In genomic region chr19:10689470-10690166, GRCm38 (mm10) we compare ENCODE assay signal across 7 mouse cellular contexts. TPM values are rescaled to one million over a fixed set of nuclear protein-coding genes. Genes with fewer than 3 reads are reported as not detected.
DNase-seq lines count a peak whose midpoint lies in the region; ATAC-seq and TF ChIP-seq lines count a peak whose summit lies in the region.

No protein-coding gene starts in this region.

- peak overlapping the region; percentile 89 for H3K27ac ChIP-seq in testis, adult 2 months (ENCODE audit: control insufficient read depth, insufficient read depth, low read depth, low read length)
- peak overlapping the region; percentile 95 for H3K27ac ChIP-seq in forebrain, embryonic 12.5 days
- H3K27ac ChIP-seq in kidney, embryonic 16.5 days (ENCODE audit: low read length) = peak overlapping the region; percentile 95

- H3K9ac ChIP-seq in forebrain, embryonic 12.5 days = peak overlapping the region; percentile 77
- peak overlapping the region; percentile 85 for H3K9ac ChIP-seq in kidney, embryonic 16.5 days (replicated peaks; ENCODE audit: low read length)

- no peaks in the 10 kb centered on the region for H3K27me3 ChIP-seq in testis, adult 2 months (ENCODE audit: control insufficient read depth, insufficient read depth, low read length)
- no peaks in the 10 kb centered on the region for H3K27me3 ChIP-seq in forebrain, embryonic 12.5 days
- no peaks in the 10 kb centered on the region for H3K27me3 ChIP-seq in kidney, embryonic 16.5 days (ENCODE audit: insufficient read depth, low read length)
- no peaks in the 10 kb centered on the region for H3K27me3 ChIP-seq in myocyte (ENCODE audit: control insufficient read depth, insufficient read depth, insufficient read length)

- H3K4me2 ChIP-seq in forebrain, embryonic 12.5 days = peak overlapping the region; percentile 76
- peak overlapping the region; percentile 72 for H3K4me2 ChIP-seq in kidney, embryonic 16.5 days (replicated peaks; ENCODE audit: low read depth, low read length)
- H3K4me2 ChIP-seq in myocyte (ENCODE audit: low read depth) = peak overlapping the region; percentile 93

- peaks cover 6% of the 10 kb centered on the region for H3K4me1 ChIP-seq in testis, adult 2 months (ENCODE audit: control insufficient read depth, insufficient read depth, low read length)
- peaks cover 37% of the 10 kb centered on the region for H3K4me1 ChIP-seq in forebrain, embryonic 12.5 days
- peaks cover 25% of the 10 kb centered on the region for H3K4me1 ChIP-seq in kidney, embryonic 16.5 days (ENCODE audit: insufficient read depth, low read length)

- peaks cover 51% of the 10 kb centered on the region for H3K79me2 ChIP-seq in myocyte (ENCODE audit: control insufficient read depth, insufficient read depth)

- H3ac ChIP-seq in myocyte (ENCODE audit: control insufficient read depth, insufficient read length) = peak overlapping the region; percentile 97

- ATAC-seq in forebrain, embryonic 12.5 days (ENCODE audit: low FRiP score) = no peak
- no peak for ATAC-seq in kidney, embryonic 16.5 days (ENCODE audit: low FRiP score, low TSS enrichment)
- ATAC-seq in activated CD4-positive, CD25-positive, alpha-beta regulatory T cell, adult 4 months = no peak

- peak overlapping the region; percentile 91 for H3K4me3 ChIP-seq in testis, adult 2 months (ENCODE audit: control insufficient read depth, low read depth, low read length)
- H3K4me3 ChIP-seq in forebrain, embryonic 12.5 days (replicated peaks) = peak overlapping the region; percentile 82
- peak overlapping the region; percentile 80 for H3K4me3 ChIP-seq in kidney, embryonic 16.5 days (ENCODE audit: low read length)
- H3K4me3 ChIP-seq in myocyte = peak overlapping the region; percentile 62

- TF ChIP-seq POLR2A in testis, adult 2 months (IDR thresholded peaks at IDR 0.05; ENCODE audit: control insufficient read depth, low read depth, low read length) = no peak
- no peak for TF ChIP-seq POLR2A in myocyte (IDR thresholded peaks at IDR 0.05; ENCODE audit: insufficient read length, low read depth)

- DNase-seq in testis, postnatal 14 days (ENCODE audit: low spot score) = no peak
- DNase-seq in embryo, embryonic 10.5 days (ENCODE audit: low spot score) = no peak

- WGBS in forebrain, embryonic 12.5 days = 55% methylated on average over 5 of the region's 5 CpGs
- 45% methylated on average over 5 of the region's 5 CpGs for WGBS in kidney, embryonic 16.5 days

- H3K36me3 ChIP-seq in testis, adult 2 months (ENCODE audit: control insufficient read depth, insufficient read depth, low read length) = no peaks in the 10 kb centered on the region; the same call in 1 of the 2 replicates
- no peaks in the 10 kb centered on the region for H3K36me3 ChIP-seq in forebrain, embryonic 12.5 days (replicated peaks)
- no peaks in the 10 kb centered on the region for H3K36me3 ChIP-seq in kidney, embryonic 16.5 days (ENCODE audit: insufficient read depth, low read length)
- no peaks in the 10 kb centered on the region for H3K36me3 ChIP-seq in myocyte (ENCODE audit: control insufficient read depth, insufficient read depth)

- no peak for TF ChIP-seq CTCF in testis, adult 2 months (IDR thresholded peaks at IDR 0.05; ENCODE audit: control insufficient read depth, insufficient read depth, insufficient replicate concordance, low read depth, low read length)

- no peaks in the 10 kb centered on the region for H3K9me3 ChIP-seq in forebrain, embryonic 12.5 days
- no peaks in the 10 kb centered on the region for H3K9me3 ChIP-seq in kidney, embryonic 16.5 days (ENCODE audit: low read length)

TF ChIP-seq in myocyte, 11 proteins besides CTCF, POLR2A, EP300 and RAD21:
- no peak for TF ChIP-seq MYOG (IDR thresholded peaks at IDR 0.05; ENCODE audit: control insufficient read depth in 1 of 3, insufficient read depth in 1 of 3, insufficient read length in 2 of 3, low read depth in 2 of 3)
- no peak for TF ChIP-seq SRF (IDR thresholded peaks at IDR 0.05; ENCODE audit: control insufficient read depth, insufficient read length, low read depth)
- TF ChIP-seq MAX (IDR thresholded peaks at IDR 0.05; ENCODE audit: low read depth) = no peak
- TF ChIP-seq MYOD1 (IDR thresholded peaks at IDR 0.05; ENCODE audit: control insufficient read depth in 1 of 3, insufficient read length in 2 of 3, low read depth in 2 of 3) = no peak

RNA-seq across cellular contexts. Expression of gene Vps37c, which starts 1.1 kb away (rescaled TPM):
- 29.0 and 33.6 TPM in 2 replicates for polyA plus RNA-seq in testis, adult 2 months (2012; rRNA removed)
- 32.5 and 35.2 TPM in 2 replicates for polyA plus RNA-seq in forebrain, embryonic 12.5 days (2016; fragmentation: Nextera tagmentation; extraction: Ambion mirVana)
- 36.2 and 37.6 TPM in 2 replicates for polyA plus RNA-seq in kidney, embryonic 16.5 days (2015; fragmentation: Nextera tagmentation; extraction: Ambion mirVana)
- polyA plus RNA-seq in myocyte (2012; fragmentation: generic; extraction: Trizol) = 30.2 TPM
- polyA plus RNA-seq in activated CD4-positive, CD25-positive, alpha-beta regulatory T cell, adult 4 months (2017; shearing (Covaris generic)) = 10 to 100 TPM; 11.1 to 13.2 TPM

RNA-seq across cellular contexts. Expression of gene Pga5, which starts 11.7 kb away (rescaled TPM):
- 0.10 and 0.20 TPM in 2 replicates for polyA plus RNA-seq in testis, adult 2 months (2012; rRNA removed)
- not detected in 2 replicates for polyA plus RNA-seq in forebrain, embryonic 12.5 days (2016; fragmentation: Nextera tagmentation; extraction: Ambion mirVana)
- polyA plus RNA-seq in kidney, embryonic 16.5 days (2015; fragmentation: Nextera tagmentation; extraction: Ambion mirVana) = not detected in 2 replicates
- 0.04 TPM for polyA plus RNA-seq in myocyte (2012; fragmentation: generic; extraction: Trizol)
- polyA plus RNA-seq in activated CD4-positive, CD25-positive, alpha-beta regulatory T cell, adult 4 months (2017; shearing (Covaris generic)) = not detected

RNA-seq across cellular contexts. Expression of gene Cd5, which starts 49.2 kb away (rescaled TPM):
- polyA plus RNA-seq in testis, adult 2 months (2012; rRNA removed) = 0.06 and 0.18 TPM in 2 replicates
- not detected in 2 replicates for polyA plus RNA-seq in forebrain, embryonic 12.5 days (2016; fragmentation: Nextera tagmentation; extraction: Ambion mirVana)
- polyA plus RNA-seq in kidney, embryonic 16.5 days (2015; fragmentation: Nextera tagmentation; extraction: Ambion mirVana) = 0.19 and 0.31 TPM in 2 replicates
- not detected for polyA plus RNA-seq in myocyte (2012; fragmentation: generic; extraction: Trizol)
- polyA plus RNA-seq in activated CD4-positive, CD25-positive, alpha-beta regulatory T cell, adult 4 months (2017; shearing (Covaris generic)) = 100 to 1,000 TPM; 406 to 482 TPM

RNA-seq across cellular contexts. Expression of gene Vwce, which starts 55.6 kb away (rescaled TPM):
- polyA plus RNA-seq in testis, adult 2 months (2012; rRNA removed) = 1.3 and 2.2 TPM in 2 replicates
- 0.44 and 0.45 TPM in 2 replicates for polyA plus RNA-seq in forebrain, embryonic 12.5 days (2016; fragmentation: Nextera tagmentation; extraction: Ambion mirVana)
- 2.9 and 3.9 TPM in 2 replicates for polyA plus RNA-seq in kidney, embryonic 16.5 days (2015; fragmentation: Nextera tagmentation; extraction: Ambion mirVana)
- 0.05 TPM for polyA plus RNA-seq in myocyte (2012; fragmentation: generic; extraction: Trizol)
- 1 to 10 TPM in 1 of 2 experiments, not detected in 1; 1.1 TPM for polyA plus RNA-seq in activated CD4-positive, CD25-positive, alpha-beta regulatory T cell, adult 4 months (2017; shearing (Covaris generic))

Comparison
In these comparisons a context has a peak if more than half of its experiments do, and no peak if none do; other contexts are left out.
1. RNA of gene Cd5, which starts 49.2 kb away (polyA plus RNA-seq): 406 to 482 TPM in activated CD4-positive, CD25-positive, alpha-beta regulatory T cell, adult 4 months; 0.19 to 0.31 TPM in kidney, embryonic 16.5 days, 0.06 to 0.18 TPM in testis, adult 2 months, not detected in myocyte (single experiment) and not detected in forebrain, embryonic 12.5 days; every median in the first group is over 100 times any median in the second.
2. Peak in every context shown above with its lines, with median percentiles within 50 percentile points of each other: H3K27ac ChIP-seq, H3K4me3 ChIP-seq and H3K4me2 ChIP-seq.